Mouse (Mus musculus) midbrain, embryonic 10.5 days (tissue): ENCODE measurements around the gene Kif3b. TPM values are rescaled to one million over a fixed set of nuclear protein-coding genes. Genes with fewer than 3 reads are reported as not detected.

Experiments
- DNase-seq: peaks from one replicate; pipeline ENCODE4 v3.0.0-alpha.2; 2017; ENCODE audit warnings: low spot score
- H3K27ac ChIP-seq: fragments of 300-500 bp; sonication (generic); replicated peaks from 2 replicates; pipeline ENCODE4 v1.5.1; 2016; ENCODE audit warnings: mild to moderate bottlenecking
- H3K27me3 ChIP-seq: fragments of 300-500 bp; sonication (generic); 2 replicates; pipeline ENCODE4 v1.6.1; 2016; ENCODE audit warnings: low read depth, mild to moderate bottlenecking; ENCODE audit not compliant: poor library complexity, severe bottlenecking
- H3K36me3 ChIP-seq: fragments of 300-500 bp; sonication (generic); 2 replicates; pipeline ENCODE4 v1.6.1; 2016; ENCODE audit warnings: mild to moderate bottlenecking, moderate library complexity
- H3K4me1 ChIP-seq: fragments of 300-500 bp; sonication (generic); 2 replicates; pipeline ENCODE4 v1.6.1; 2016
- H3K4me3 ChIP-seq: fragments of 300-500 bp; sonication (generic); 2 replicates; pipeline ENCODE4 v1.5.1; 2016; ENCODE audit warnings: mild to moderate bottlenecking, moderate library complexity
- H3K9me3 ChIP-seq: fragments of 300-500 bp; sonication (generic); replicated peaks from 2 replicates; pipeline ENCODE4 v1.6.1; 2016; ENCODE audit warnings: mild to moderate bottlenecking
- WGBS: fragments of 180-500 bp; shearing (Covaris S2); methylation state at CpG from one replicate; pipeline ENCODE4 v1.1.7; 2016; 5-methylcytosine and 5-hydroxymethylcytosine counted together
- polyA plus RNA-seq: library from polyadenylated mRNA; unstranded; fragments of >200 nt; fragmentation: Nextera tagmentation; extraction: Ambion mirVana; gene quantifications from 2 replicates; pipeline ENCODE4 v1.2.1, GENCODE M21; 2016

Kif3b gene
- polyA plus RNA-seq, 1 experiment from 2014 or later: 7.0 TPM

GRCm38 (mm10) chr2:153338361-153339350 is 47.4 kb downstream of the Kif3b start:
- no peaks in the 10 kb centered on the region for H3K27me3 ChIP-seq
- no peaks in the 10 kb centered on the region for H3K9me3 ChIP-seq
- peaks cover 7% of the 10 kb centered on the region; the same call in 1 of the 2 replicates for H3K4me1 ChIP-seq
- peaks cover 12% of the 10 kb centered on the region; the same call in 1 of the 2 replicates for H3K36me3 ChIP-seq
- DNase-seq: no peak
- H3K27ac ChIP-seq: no peak overlapping the region
- 91% methylated on average over 9 of the region's 9 CpGs for WGBS
- H3K4me3 ChIP-seq: no peak overlapping the region

GRCm38 (mm10) chr2:153342166-153342565 is 51.0 kb downstream of the Kif3b start:
- H3K36me3 ChIP-seq: peaks cover 12% of the 10 kb centered on the region; the same call in 1 of the 2 replicates
- H3K9me3 ChIP-seq: no peaks in the 10 kb centered on the region
- no peak for DNase-seq
- H3K27ac ChIP-seq: no peak overlapping the region
- no peak overlapping the region for H3K4me3 ChIP-seq
- 92% methylated on average over 6 of the region's 6 CpGs for WGBS
- H3K4me1 ChIP-seq: peaks cover 15% of the 10 kb centered on the region
- H3K27me3 ChIP-seq: no peaks in the 10 kb centered on the region

GRCm38 (mm10) chr2:153342602-153343001 is 51.4 kb downstream of the Kif3b start:
- H3K36me3 ChIP-seq: peaks cover 12% of the 10 kb centered on the region; the same call in 1 of the 2 replicates
- H3K4me1 ChIP-seq: peaks cover 17% of the 10 kb centered on the region
- 89% methylated on average over 3 of the region's 3 CpGs for WGBS
- no peak overlapping the region for H3K27ac ChIP-seq
- H3K4me3 ChIP-seq: no peak overlapping the region
- DNase-seq: no peak
- H3K9me3 ChIP-seq: no peaks in the 10 kb centered on the region
- no peaks in the 10 kb centered on the region for H3K27me3 ChIP-seq

- no peaks in the 10 kb centered on the region for H3K27me3 ChIP-seq
- H3K27ac ChIP-seq: no peak overlapping the region
- no peak overlapping the region for H3K4me3 ChIP-seq
- no peak for DNase-seq
- peaks cover 19% of the 10 kb centered on the region for H3K4me1 ChIP-seq
- H3K36me3 ChIP-seq: peaks cover 12% of the 10 kb centered on the region; the same call in 1 of the 2 replicates
- H3K9me3 ChIP-seq: no peaks in the 10 kb centered on the region
These were observed 52.0 kb downstream of the Kif3b start for GRCm38 (mm10) chr2:153343191-153343590.

- WGBS: 10% methylated on average over 11 of the region's 11 CpGs
- DNase-seq: no peak
- H3K36me3 ChIP-seq: peaks cover 28% of the 10 kb centered on the region
These were observed 53.8 kb downstream of the Kif3b start for GRCm38 (mm10) chr2:153345071-153345453.

GRCm38 (mm10) chr2:153345454-153346220 is 54.4 kb downstream of the Kif3b start, which contains the start of gene Asxl1:
Gene Asxl1, plus strand, starts transcription at chr2:153345829.
- Histone ChIP-seq H3K4me3 (peak within 1 kb of the TSS; percentile 94), H3K9me3 (no peaks in the 10 kb centered on the region), H3K36me3 (peaks cover 32% of the 10 kb centered on the region), H3K27ac (peak within 1 kb of the TSS; percentile 99), H3K4me1 (peaks cover 40% of the 10 kb centered on the region), H3K27me3 (no peaks in the 10 kb centered on the region)
- DNase-seq: peak; percentile 99
- WGBS: under 1% methylated on average over 79 of the region's 79 CpGs

More at GRCm38 (mm10) chr2:153345071-153345453, 53.8 kb downstream of the Kif3b start:
- Histone ChIP-seq H3K4me3 (peak overlapping the region; percentile 94), H3K4me1 (peaks cover 34% of the 10 kb centered on the region), H3K27me3 (no peaks in the 10 kb centered on the region), H3K27ac (peak overlapping the region; percentile 99), H3K9me3 (no peaks in the 10 kb centered on the region)

GRCm38 (mm10) chr2:153346221-153347182 is 55.3 kb downstream of the Kif3b start:
- peak overlapping the region; percentile 99 for H3K27ac ChIP-seq
- under 1% methylated on average over 68 of the region's 76 CpGs for WGBS

GRCm38 (mm10) chr2:153347183-153347781 is 56.1 kb downstream of the Kif3b start:
- Histone ChIP-seq H3K36me3 (peaks cover 40% of the 10 kb centered on the region), H3K27ac (peak overlapping the region; percentile 99), H3K9me3 (no peaks in the 10 kb centered on the region), H3K4me3 (peak overlapping the region; percentile 94), H3K27me3 (no peaks in the 10 kb centered on the region), H3K4me1 (peaks cover 44% of the 10 kb centered on the region)
- DNase-seq: no peak
- 21% methylated on average over 9 of the region's 9 CpGs for WGBS

More at GRCm38 (mm10) chr2:153346221-153347182, 55.3 kb downstream of the Kif3b start:
- DNase-seq: peak; percentile 84
- Histone ChIP-seq H3K27me3 (no peaks in the 10 kb centered on the region), H3K4me1 (peaks cover 44% of the 10 kb centered on the region), H3K9me3 (no peaks in the 10 kb centered on the region), H3K36me3 (peaks cover 40% of the 10 kb centered on the region), H3K4me3 (peak overlapping the region; percentile 94)

GRCm38 (mm10) chr2:153348100-153348831 is 57.1 kb downstream of the Kif3b start:
- 78% methylated on average over 6 of the region's 6 CpGs for WGBS
- peak overlapping the region; percentile 94 for H3K4me3 ChIP-seq
- no peaks in the 10 kb centered on the region for H3K9me3 ChIP-seq
- peaks cover 44% of the 10 kb centered on the region for H3K4me1 ChIP-seq
- no peak overlapping the region for H3K27ac ChIP-seq
- H3K36me3 ChIP-seq: peaks cover 46% of the 10 kb centered on the region
- H3K27me3 ChIP-seq: no peaks in the 10 kb centered on the region
- DNase-seq: no peak

- Histone ChIP-seq H3K9me3 (no peaks in the 10 kb centered on the region), H3K27me3 (no peaks in the 10 kb centered on the region), H3K36me3 (peaks cover 70% of the 10 kb centered on the region), H3K4me1 (peaks cover 38% of the 10 kb centered on the region), H3K4me3 (no peak overlapping the region), H3K27ac (no peak overlapping the region)
- DNase-seq: no peak
- WGBS: 68% methylated on average over 6 of the region's 6 CpGs
These were observed 59.5 kb downstream of the Kif3b start for GRCm38 (mm10) chr2:153350552-153351181.
